Mouse (Mus musculus): ENCODE measurements at regions not wholly inside any gene's neighbourhood (a gene's known extent, or its start where the extent isn't known, plus 50 kb on each side); places are given as distances from the start of the nearest gene placed in this dataset.

- DNase-seq (ENCODE audit: low read depth, low spot score), result no peak
Measured at GRCm38 (mm10) chr9:94589672-94590071, 51.8 kb upstream of the 1190002N15Rik start.

- no peak for DNase-seq (ENCODE audit: low read depth, low spot score)
Measured at GRCm38 (mm10) chr9:94604993-94605392, 64.7 kb upstream of the Slc9a9 start.

- DNase-seq (ENCODE audit: low read depth, low spot score), result peak; percentile 63
Measured at GRCm38 (mm10) chr9:94606422-94606821, 63.3 kb upstream of the Slc9a9 start.

- no peak for DNase-seq (ENCODE audit: low read depth, low spot score)
Measured at GRCm38 (mm10) chr9:94607011-94607749, 62.5 kb upstream of the Slc9a9 start.

GRCm38 (mm10) chr9:94607750-94608106 lies 62.0 kb upstream of the Slc9a9 start:
- DNase-seq (ENCODE audit: low read depth, low spot score), result no peak

- no peak for DNase-seq (ENCODE audit: low read depth, low spot score)
Measured at GRCm38 (mm10) chr9:94610101-94610500, 59.6 kb upstream of the Slc9a9 start.

- no peak for DNase-seq (ENCODE audit: low read depth, low spot score)
Measured at GRCm38 (mm10) chr9:94610600-94611337, 58.9 kb upstream of the Slc9a9 start.

GRCm38 (mm10) chr9:94613891-94614671 lies 55.6 kb upstream of the Slc9a9 start:
- peak; percentile 34 for DNase-seq (ENCODE audit: low read depth, low spot score)

- no peak for DNase-seq (ENCODE audit: low read depth, low spot score)
Measured at GRCm38 (mm10) chr9:94615205-94615604, 54.5 kb upstream of the Slc9a9 start.

GRCm38 (mm10) chr9:94618079-94618786 lies 51.5 kb upstream of the Slc9a9 start:
- DNase-seq (ENCODE audit: low read depth, low spot score), result no peak
